ENCODE assay signal across 8 mouse cellular contexts in the genomic region with DNA sequence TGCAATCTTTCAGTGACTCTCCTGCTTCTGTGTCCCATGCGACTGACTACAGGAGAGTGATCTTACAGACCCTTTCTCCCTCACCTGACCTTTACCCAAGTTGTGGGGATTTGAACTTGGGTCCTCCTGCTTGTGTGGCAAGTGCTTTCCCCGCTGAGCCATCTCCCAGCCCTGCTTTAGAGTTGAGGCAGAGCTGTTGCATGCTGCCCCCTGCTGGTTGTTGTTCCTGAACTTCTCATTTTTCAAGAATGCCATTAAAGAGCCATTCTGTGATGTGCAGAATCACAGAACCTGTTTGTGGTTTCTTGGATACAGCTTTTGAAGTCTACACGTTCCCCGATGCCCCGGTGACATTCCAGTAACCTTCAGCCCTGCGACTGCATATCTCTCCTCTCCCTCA.
DNase-seq lines count a peak whose midpoint lies in the region; ATAC-seq and TF ChIP-seq lines count a peak whose summit lies in the region.

No protein-coding gene starts in this region.

- H3K4me3 ChIP-seq in left cerebral cortex, adult 2 months = no peak overlapping the region

- peak; percentile 66 for DNase-seq in cerebellum, postnatal 10 days
- DNase-seq in cerebellum, adult 8-10 months = no peak
- peak in 1 of 2 experiments; percentile 41 for DNase-seq in left cerebral cortex, adult 2 months (ENCODE audit: extremely low spot score in 1 of 2, low spot score in 2 of 2)
- DNase-seq in left cerebral cortex, adult 11 months (ENCODE audit: low spot score) = no peak
- DNase-seq in ZHBTc4 (ENCODE audit: low read depth, low spot score) = peak; percentile 79
- DNase-seq in forelimb bud, embryonic 11.5 days (ENCODE audit: low read depth, low spot score) = peak; percentile 62
- no peak for DNase-seq in cerebellum, adult 9-11 months

- intact Hi-C loops in left cerebral cortex, adult 2 months (cut with DNase I) = loop anchor here (2.0 to 5.0 kb wide), 2 partner anchors 137 to 210 kb away; no protein-coding TSS in a partner anchor

- TF ChIP-seq CTCF in left cerebral cortex, adult 2 months (IDR thresholded peaks at IDR 0.05) = peak; percentile 55

- ATAC-seq in megakaryocyte, adult 5-6 weeks (ENCODE audit: poor library complexity, severe bottlenecking) = peak; percentile 49; the same call in 1 of the 2 replicates

- no peak overlapping the region for H3K27ac ChIP-seq in left cerebral cortex, adult 2 months

Comparison
In these comparisons a context has a peak if more than half of its experiments do, and no peak if none do; other contexts are left out.
1. DNase-seq: peak in cerebellum, postnatal 10 days (2 of 2), ZHBTc4 (single experiment) and forelimb bud, embryonic 11.5 days (single experiment); none in cerebellum, adult 8-10 months (single experiment), left cerebral cortex, adult 11 months (single experiment) and cerebellum, adult 9-11 months (single experiment).